Mouse (Mus musculus) cerebellum, adult (tissue): ENCODE results near the gene Cst13.
A peak's percentile ranks its signal among the peaks of the same experiment; 100 is the strongest.
"Not testable (repeated sequence)": the region's sequence is repeated elsewhere in the genome, so short reads cannot be mapped to it uniquely, and the experiment has no call there.

ENCODE experiments used
- ATAC-seq: cut with Nextera tagmentation; 2 replicates; pipeline ENCODE4 v1.9.2; 2017; ENCODE audit warnings: mild to moderate bottlenecking, moderate library complexity, mixed read lengths; ENCODE audit not compliant: insufficient number of reproducible peaks, low FRiP score, low TSS enrichment

Cst13 gene

GRCm38 (mm10) chr2:148819909-148820308 lies at the start of gene Cst13:
Cst13 (plus strand) TSS chr2:148820081.
- ATAC-seq = no peak

DNA sequence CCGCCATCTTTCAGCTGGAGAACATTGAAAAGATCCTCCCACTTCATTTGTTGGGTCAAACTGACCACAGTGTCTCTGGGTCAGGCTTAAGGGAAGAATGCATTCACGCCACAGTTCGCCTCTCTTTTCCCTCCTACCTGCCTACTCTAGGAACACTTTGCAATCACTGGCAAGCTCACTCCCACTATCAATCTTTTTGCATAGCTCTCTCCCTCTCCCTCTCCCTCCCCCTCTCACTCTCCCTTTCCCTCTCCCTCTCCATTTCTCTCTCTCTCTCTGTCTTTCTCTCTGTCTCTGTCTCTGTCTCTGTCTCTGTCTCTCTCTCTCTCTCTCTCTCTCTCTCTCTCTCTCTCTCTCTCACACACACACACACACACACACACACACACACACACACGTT lies 48.5 kb upstream of the Cst13 start, which contains the start of gene Cst11:
Gene Cst11, minus strand, starts transcription at position 101 of the 400 bp plus-strand sequence.
- not testable (repeated sequence) for ATAC-seq

DNA sequence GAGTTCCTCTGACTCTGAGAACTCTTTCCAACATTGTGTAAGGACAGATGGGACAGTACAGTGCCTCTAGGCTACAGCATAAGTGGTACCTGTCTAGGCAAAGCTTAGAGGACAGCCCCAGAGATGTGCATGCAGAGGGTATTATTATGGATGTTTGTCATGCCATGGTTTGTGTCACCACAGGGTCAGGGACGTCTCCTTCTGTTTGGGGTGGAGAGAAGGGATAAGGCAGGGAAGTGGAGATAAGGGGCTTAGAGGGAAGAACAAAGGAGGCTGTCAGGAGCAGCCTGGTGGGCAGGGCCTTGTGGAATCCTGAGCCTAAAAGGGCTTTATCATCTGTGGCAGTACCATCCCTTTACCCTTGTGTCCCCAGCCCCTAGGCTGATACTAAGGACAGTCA lies 38.2 kb upstream of the Cst13 start, which contains the start of gene 8030411F24Rik:
Gene 8030411F24Rik, plus strand, starts transcription at position 301 of the 400 bp plus-strand sequence.
- ATAC-seq = no peak

GRCm38 (mm10) chr2:148789142-148789541 lies 30.7 kb upstream of the Cst13 start, which contains the start of gene Cst12:
Cst12 (plus strand) TSS chr2:148789361.
- no peak for ATAC-seq

DNA sequence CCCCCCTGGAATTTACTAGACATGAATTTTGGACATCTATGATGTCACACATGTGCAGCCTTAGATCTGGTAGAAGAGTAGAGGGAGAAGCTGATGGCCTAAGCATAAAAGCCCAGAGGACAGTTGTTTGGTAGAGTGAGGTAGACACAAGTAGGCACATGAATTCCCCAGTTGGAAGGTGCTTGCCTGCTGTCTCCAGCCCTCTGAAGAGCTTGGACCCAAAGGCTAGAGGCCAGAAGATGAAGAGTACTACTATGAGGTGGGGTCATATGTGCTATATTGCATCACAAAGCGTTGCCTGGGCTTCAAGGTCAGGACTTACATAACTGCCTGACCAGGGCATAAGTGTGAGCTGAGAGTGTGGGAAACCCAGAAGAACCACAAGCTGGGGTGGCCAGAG lies 21.4 kb upstream of the Cst13 start, which contains the start of gene Cst8:
Gene Cst8, plus strand, starts transcription at position 301 of the 400 bp plus-strand sequence.
- ATAC-seq = no peak

- peak; percentile 93 for ATAC-seq
These were observed 18.4 kb upstream of the Cst13 start for GRCm38 (mm10) chr2:148801491-148801921.

- ATAC-seq = no peak
These were observed 13.2 kb upstream of the Cst13 start for GRCm38 (mm10) chr2:148806696-148807095.

- ATAC-seq = no peak
These were observed 6.1 kb downstream of the Cst13 start for GRCm38 (mm10) chr2:148825986-148826385.

- ATAC-seq = no peak
These were observed 15.0 kb downstream of the Cst13 start, which contains the start of gene Cst9 for GRCm38 (mm10) chr2:148834912-148835311. Cst9 (plus strand) TSS chr2:148835147.

DNA sequence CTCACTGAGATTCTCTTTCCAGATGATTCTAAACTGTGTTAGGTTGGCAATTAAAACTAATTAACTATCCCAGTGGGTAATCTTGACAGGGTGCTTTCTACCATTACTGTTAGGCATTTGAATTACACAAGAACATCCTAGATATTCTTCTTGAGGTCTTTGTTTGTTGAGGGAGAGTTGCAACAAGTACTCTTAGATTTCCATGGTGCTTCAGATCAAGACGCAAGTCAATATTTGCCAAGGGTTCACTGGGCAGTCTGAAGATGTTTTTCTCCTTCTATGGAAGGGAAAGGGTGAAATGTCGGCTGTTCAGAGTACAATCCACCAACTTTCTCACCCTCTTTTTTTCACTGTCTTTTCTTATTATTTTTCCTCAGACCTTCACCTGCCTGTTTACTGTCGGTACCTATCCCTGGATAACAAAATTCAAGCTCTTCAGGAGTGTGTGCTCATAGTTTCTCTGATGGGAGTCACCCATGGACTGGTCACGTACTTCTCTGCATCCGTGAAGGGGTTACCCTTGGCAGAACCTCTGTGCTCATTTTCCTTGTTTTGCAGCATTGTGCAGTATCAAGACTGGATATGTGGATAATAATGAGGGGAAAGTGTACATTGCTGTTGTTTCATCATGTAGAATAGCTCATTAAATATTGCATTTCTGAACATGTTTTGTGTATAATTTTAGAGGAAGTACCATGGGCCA lies 18.3 kb downstream of the Cst13 start:
- no peak for ATAC-seq

- no peak for ATAC-seq
These were observed 19.3 kb downstream of the Cst13 start for GRCm38 (mm10) chr2:148839224-148839623.

- peak; percentile 71 for ATAC-seq
These were observed 31.4 kb downstream of the Cst13 start for GRCm38 (mm10) chr2:148851116-148851906.

- no peak for ATAC-seq
These were observed 36.9 kb downstream of the Cst13 start for GRCm38 (mm10) chr2:148856630-148857400.

DNA sequence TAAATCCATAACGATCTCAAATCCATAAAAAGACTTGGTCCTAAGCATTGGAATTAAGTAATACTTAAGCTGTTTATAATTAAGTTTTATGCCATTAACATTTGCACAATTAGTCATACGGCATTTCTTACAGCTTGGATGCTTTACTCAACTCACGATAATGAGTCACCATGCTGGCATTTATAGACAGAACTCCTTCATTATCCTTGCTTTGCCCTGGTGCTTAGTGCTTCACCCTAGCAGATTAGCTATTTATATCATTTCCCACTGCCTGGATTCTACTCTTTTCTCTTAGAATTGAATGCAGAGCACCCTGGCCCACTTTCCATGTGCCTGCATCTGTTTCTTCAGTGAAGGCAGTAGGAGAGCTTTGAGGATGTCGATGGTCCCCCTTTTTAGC lies 37.6 kb downstream of the Cst13 start:
- ATAC-seq = no peak

- no peak for ATAC-seq
These were observed 41.1 kb downstream of the Cst13 start for GRCm38 (mm10) chr2:148860993-148861392.

DNA sequence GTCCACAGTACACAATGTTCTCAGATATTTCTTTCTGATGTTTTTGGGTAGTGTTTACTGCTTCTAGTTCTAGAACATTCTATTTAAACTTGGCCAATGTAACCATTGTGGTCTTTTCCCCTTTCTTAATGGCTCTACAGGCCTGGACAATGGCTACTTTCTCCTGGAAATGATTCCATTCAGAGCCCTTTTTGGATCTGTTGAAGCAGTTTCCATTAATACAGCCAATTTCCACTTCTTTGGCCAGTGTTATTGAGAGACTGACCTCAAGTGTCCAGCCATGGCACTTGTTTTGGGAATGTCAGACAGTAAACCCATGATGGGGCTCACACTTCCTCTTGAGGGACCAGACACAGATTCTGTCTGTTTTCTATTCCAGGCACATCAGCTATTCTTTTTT lies 41.8 kb downstream of the Cst13 start:
- ATAC-seq = no peak

GRCm38 (mm10) chr2:148864966-148865365 lies 45.1 kb downstream of the Cst13 start, which contains the start of gene 9230104L09Rik:
9230104L09Rik (minus strand) TSS chr2:148865038.
- no peak for ATAC-seq

DNA sequence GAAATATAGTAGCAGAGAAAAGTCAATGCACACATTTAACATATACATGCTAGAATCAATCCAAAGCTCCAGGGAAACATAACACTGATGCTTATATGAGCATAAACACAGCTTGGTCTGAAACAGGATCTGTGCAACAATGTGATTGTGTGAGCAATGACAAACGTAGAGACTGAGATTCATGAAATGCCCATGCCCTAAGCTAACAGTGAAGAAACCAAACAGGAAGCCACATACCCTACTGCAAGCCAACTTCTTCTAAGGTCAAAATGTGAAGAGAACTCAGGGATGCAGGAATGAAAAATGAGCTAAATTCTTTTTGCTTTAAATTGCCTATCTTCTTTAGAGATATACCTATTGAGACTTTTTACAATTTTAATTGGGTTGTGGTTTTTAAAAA lies 49.1 kb downstream of the Cst13 start:
- no peak for ATAC-seq

- no peak for ATAC-seq
These were observed 50.6 kb downstream of the Cst13 start for GRCm38 (mm10) chr2:148870526-148870925.

- no peak for ATAC-seq
These were observed 53.0 kb downstream of the Cst13 start for GRCm38 (mm10) chr2:148872860-148873259.
